Mouse (Mus musculus) midbrain, embryonic 14.5 days (tissue): ENCODE measurements around the gene Rasgef1c. TPM values are rescaled to one million over a fixed set of nuclear protein-coding genes. Genes with fewer than 3 reads are reported as not detected.
A peak's percentile ranks its signal among the peaks of the same experiment; 100 is the strongest.

Experiments
- ATAC-seq: fragments of 200-750 bp; cut with Nextera tagmentation; 2 replicates; pipeline ENCODE4 v1.8.0; 2017; ENCODE audit warnings: moderate number of reproducible peaks, moderate library complexity; ENCODE audit not compliant: low FRiP score, low TSS enrichment
- DNase-seq: peaks from one replicate; pipeline ENCODE4 v3.0.0-alpha.2; 2015
- H3K27ac ChIP-seq: fragments of 300-500 bp; sonication (generic); replicated peaks from 2 replicates; pipeline ENCODE4 v1.5.1; 2014; ENCODE audit warnings: mild to moderate bottlenecking, low read depth, low read length, moderate library complexity
- H3K27me3 ChIP-seq: fragments of 300-500 bp; sonication (generic); 2 replicates; pipeline ENCODE4 v1.6.1; 2014; ENCODE audit warnings: low read length, control low read depth, mixed read lengths; ENCODE audit not compliant: control insufficient read depth, insufficient read depth
- H3K36me3 ChIP-seq: fragments of 300-500 bp; sonication (generic); 2 replicates; pipeline ENCODE4 v1.6.1; 2014; ENCODE audit warnings: low read length, control low read depth; ENCODE audit not compliant: control insufficient read depth, insufficient read depth
- H3K4me1 ChIP-seq: fragments of 300-500 bp; sonication (generic); 2 replicates; pipeline ENCODE4 v1.6.1; 2014; ENCODE audit warnings: mild to moderate bottlenecking, antibody characterized with exemption, low read length, control low read depth; ENCODE audit not compliant: control insufficient read depth, insufficient read depth
- H3K4me2 ChIP-seq: fragments of 300-500 bp; sonication (generic); 2 replicates; pipeline ENCODE4 v1.6.1; 2014; ENCODE audit warnings: mild to moderate bottlenecking, low read length, moderate library complexity
- H3K4me3 ChIP-seq: fragments of 300-500 bp; sonication (generic); replicated peaks from 2 replicates; pipeline ENCODE4 v1.5.1; 2014; ENCODE audit warnings: low read depth, low read length
- H3K9ac ChIP-seq: fragments of 300-500 bp; sonication (generic); replicated peaks from 2 replicates; pipeline ENCODE4 v1.6.1; 2014; ENCODE audit warnings: mild to moderate bottlenecking, low read length, moderate library complexity
- H3K9me3 ChIP-seq: fragments of 300-500 bp; sonication (generic); 2 replicates; pipeline ENCODE4 v1.6.1; 2016; ENCODE audit warnings: low read length, control low read depth, mixed read lengths; ENCODE audit not compliant: control insufficient read depth
- WGBS: fragments of 180-500 bp; shearing (Covaris S2); extraction: QIAGEN DNeasy Blood & Tissue Kit; methylation state at CpG from one replicate; pipeline ENCODE4 v1.1.7; 2014; 5-methylcytosine and 5-hydroxymethylcytosine counted together
- polyA plus RNA-seq: library from polyadenylated mRNA; unstranded; fragments of >200 nt; fragmentation: Nextera tagmentation; extraction: Ambion mirVana; gene quantifications from 2 replicates; pipeline ENCODE4 v1.2.1, GENCODE M21; 2014

Gene Rasgef1c
- polyA plus RNA-seq, 1 experiment from 2014 or later, result 24.9 TPM

GRCm38 (mm10) chr11:49931037-49931625, 29.5 kb downstream of the Rasgef1c start:
- no peaks in the 10 kb centered on the region for H3K9me3 ChIP-seq
- no peak overlapping the region for H3K27ac ChIP-seq
- peaks cover 22% of the 10 kb centered on the region for H3K4me1 ChIP-seq
- ATAC-seq (no peak), DNase-seq (peak; percentile 35)
- H3K4me2 ChIP-seq, result no peak overlapping the region
- H3K36me3 ChIP-seq, result no peaks in the 10 kb centered on the region
- no peak overlapping the region for H3K9ac ChIP-seq
- WGBS, result 32% methylated on average over 5 of the region's 5 CpGs
- H3K4me3 ChIP-seq, result no peak overlapping the region
- no peaks in the 10 kb centered on the region for H3K27me3 ChIP-seq

- no peaks in the 10 kb centered on the region for H3K9me3 ChIP-seq
- no peaks in the 10 kb centered on the region for H3K27me3 ChIP-seq
- no peak overlapping the region for H3K4me3 ChIP-seq
- H3K4me1 ChIP-seq, result peaks cover 18% of the 10 kb centered on the region
- DNase-seq (peak; percentile 32), ATAC-seq (no peak)
- no peak overlapping the region for H3K27ac ChIP-seq
- 30% methylated on average over 7 of the region's 7 CpGs for WGBS
- no peak overlapping the region for H3K9ac ChIP-seq
- no peak overlapping the region for H3K4me2 ChIP-seq
- no peaks in the 10 kb centered on the region for H3K36me3 ChIP-seq
Measured at GRCm38 (mm10) chr11:49931853-49932252, 30.2 kb downstream of the Rasgef1c start.

DNA sequence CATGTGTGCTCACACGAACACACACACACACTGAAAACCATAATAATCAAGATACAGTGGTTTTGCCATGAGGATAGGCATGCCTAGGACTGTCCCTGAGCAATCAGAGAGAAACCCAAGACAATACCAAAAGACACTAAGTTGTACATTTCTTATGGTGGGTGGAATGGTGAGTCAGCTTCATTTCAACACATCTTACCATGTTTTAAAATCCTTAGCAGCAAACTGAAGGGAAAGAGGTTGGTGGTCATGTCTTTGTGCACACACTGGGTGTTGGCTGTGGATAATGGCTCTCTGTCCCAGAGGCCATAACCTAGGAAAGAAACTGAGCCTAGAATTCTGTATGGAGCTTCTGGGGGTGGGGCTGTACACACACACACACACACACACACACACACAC, 32.2 kb downstream of the Rasgef1c start:
- Histone ChIP-seq H3K4me2 (no peak overlapping the region), H3K9ac (no peak overlapping the region), H3K4me3 (no peak overlapping the region), H3K9me3 (no peaks in the 10 kb centered on the region), H3K27me3 (no peaks in the 10 kb centered on the region), H3K4me1 (peaks cover 15% of the 10 kb centered on the region; the same call in 1 of the 2 replicates), H3K27ac (no peak overlapping the region), H3K36me3 (no peaks in the 10 kb centered on the region)
- DNase-seq (no peak), ATAC-seq (no peak)
- WGBS, result 75% methylated on average over 1 of the region's 1 CpGs

- no peak for DNase-seq
- no peaks in the 10 kb centered on the region for H3K9me3 ChIP-seq
- 56% methylated on average over 10 of the region's 10 CpGs for WGBS
- H3K27ac ChIP-seq, result no peak overlapping the region
- H3K9ac ChIP-seq, result no peak overlapping the region
- no peaks in the 10 kb centered on the region for H3K36me3 ChIP-seq
- ATAC-seq, result no peak
- peaks cover 15% of the 10 kb centered on the region; the same call in 1 of the 2 replicates for H3K4me1 ChIP-seq
- H3K4me2 ChIP-seq, result no peak overlapping the region
- H3K27me3 ChIP-seq, result no peaks in the 10 kb centered on the region
- no peak overlapping the region for H3K4me3 ChIP-seq
Measured at GRCm38 (mm10) chr11:49934322-49934721, 32.7 kb downstream of the Rasgef1c start.

GRCm38 (mm10) chr11:49936458-49936857, 34.8 kb downstream of the Rasgef1c start:
- Histone ChIP-seq H3K4me2 (no peak overlapping the region), H3K27me3 (no peaks in the 10 kb centered on the region), H3K27ac (no peak overlapping the region), H3K4me1 (peaks cover 10% of the 10 kb centered on the region; the same call in 1 of the 2 replicates), H3K9ac (no peak overlapping the region), H3K4me3 (no peak overlapping the region), H3K36me3 (no peaks in the 10 kb centered on the region), H3K9me3 (no peaks in the 10 kb centered on the region)
- ATAC-seq (no peak), DNase-seq (no peak)
- 82% methylated on average over 9 of the region's 9 CpGs for WGBS

DNA sequence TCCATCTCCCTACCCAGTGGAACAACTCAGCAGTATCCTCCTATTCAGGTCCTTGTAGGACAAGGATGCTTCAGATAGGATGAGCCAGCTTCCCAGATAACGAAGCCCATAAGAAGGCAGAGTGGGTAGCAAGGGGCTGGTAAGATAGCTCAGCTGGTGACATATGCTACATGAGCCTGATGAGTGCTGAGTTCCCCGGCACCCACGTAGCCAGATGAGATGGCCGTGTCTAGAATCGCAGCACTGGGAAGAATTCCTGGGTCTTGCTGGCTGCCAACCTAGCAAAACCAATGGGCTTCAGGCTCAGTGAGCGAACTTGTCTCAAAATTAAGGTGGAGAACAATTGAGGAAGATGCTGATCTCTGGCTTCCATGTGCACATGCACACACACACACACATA, 36.1 kb downstream of the Rasgef1c start:
- no peak overlapping the region for H3K27ac ChIP-seq
- no peak for DNase-seq
- no peaks in the 10 kb centered on the region for H3K36me3 ChIP-seq
- no peaks in the 10 kb centered on the region for H3K9me3 ChIP-seq
- no peaks in the 10 kb centered on the region for H3K4me1 ChIP-seq
- 89% methylated on average over 6 of the region's 6 CpGs for WGBS
- no peak overlapping the region for H3K4me3 ChIP-seq
- H3K27me3 ChIP-seq, result no peaks in the 10 kb centered on the region
- H3K9ac ChIP-seq, result no peak overlapping the region
- no peak overlapping the region for H3K4me2 ChIP-seq
- no peak for ATAC-seq

GRCm38 (mm10) chr11:49938258-49939164, 36.9 kb downstream of the Rasgef1c start:
- no peaks in the 10 kb centered on the region for H3K36me3 ChIP-seq
- H3K4me3 ChIP-seq, result no peak overlapping the region
- WGBS, result 49% methylated on average over 4 of the region's 4 CpGs
- H3K9ac ChIP-seq, result no peak overlapping the region
- H3K4me1 ChIP-seq, result no peaks in the 10 kb centered on the region
- H3K9me3 ChIP-seq, result no peaks in the 10 kb centered on the region
- no peak overlapping the region for H3K4me2 ChIP-seq
- ATAC-seq, result peak; percentile 70
- no peaks in the 10 kb centered on the region for H3K27me3 ChIP-seq
- no peak overlapping the region for H3K27ac ChIP-seq
- peak; percentile 54 for DNase-seq

DNA sequence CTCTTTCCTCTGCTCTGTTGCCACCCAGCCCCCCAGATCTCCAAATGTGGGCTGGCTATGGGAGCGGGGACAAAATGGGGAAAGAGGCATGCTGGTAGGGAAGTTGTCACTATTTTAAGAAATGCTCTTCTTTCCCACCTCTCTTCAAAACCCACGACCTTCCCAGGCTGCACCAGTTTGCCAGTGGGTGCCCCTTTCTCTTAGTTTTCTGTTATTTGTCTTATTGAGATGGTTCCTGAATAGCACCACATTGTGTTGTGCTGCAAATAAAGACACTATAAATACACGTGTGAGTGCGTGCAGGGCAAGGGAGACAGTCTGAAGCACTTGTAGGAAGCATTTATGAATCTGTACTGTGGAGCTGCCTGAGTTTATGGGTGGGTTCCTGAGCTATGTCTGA, 41.2 kb downstream of the Rasgef1c start:
- no peak overlapping the region for H3K9ac ChIP-seq
- H3K36me3 ChIP-seq, result no peaks in the 10 kb centered on the region
- no peak overlapping the region for H3K4me2 ChIP-seq
- 0 out of 2 replicates have a peak, but pooled peaks cover 4% of the 10 kb centered on the region for H3K9me3 ChIP-seq
- no peak overlapping the region for H3K4me3 ChIP-seq
- no peak for ATAC-seq
- DNase-seq, result no peak
- no peaks in the 10 kb centered on the region for H3K27me3 ChIP-seq
- H3K27ac ChIP-seq, result no peak overlapping the region
- 74% methylated on average over 4 of the region's 4 CpGs for WGBS
- no peaks in the 10 kb centered on the region for H3K4me1 ChIP-seq
